Mouse (Mus musculus): ENCODE measurements around the gene Gm12258. TPM values are rescaled to one million over a fixed set of nuclear protein-coding genes. Genes with fewer than 3 reads are reported as not detected.

Gene Gm12258
- total and polyA plus RNA-seq, 3 experiments: 1.4 to 3.1 (median 1.6) TPM

GRCm38 (mm10) chr11:58867954-58868330 lies 21.0 kb downstream of the Gm12258 start:
- DNase-seq (ENCODE audit: extremely low read depth): no peak
- no peak for TF ChIP-seq ELF1 (IDR thresholded peaks at IDR 0.05; ENCODE audit: low read depth, low read length)
- TF ChIP-seq TBP (conservative IDR thresholded peaks at IDR 0.05; ENCODE audit: low read depth, low read length): no peak
- peak overlapping the region; percentile 46 for H3K9ac ChIP-seq (ENCODE audit: insufficient read depth, low read depth)

GRCm38 (mm10) chr11:58870961-58871360 lies 24.0 kb downstream of the Gm12258 start:
- Histone ChIP-seq H3K9me3 (replicated peaks; ENCODE audit: low read length) (no peaks in the 10 kb centered on the region), H3K9ac (ENCODE audit: insufficient read depth, low read depth) (no peak overlapping the region), H3K4me1 (ENCODE audit: control insufficient read depth in 1 of 2, insufficient read depth in 2 of 2) (peaks cover 6 to 15% of the 10 kb centered on the region in 2 experiments), H3K79me2 (replicated peaks; ENCODE audit: control insufficient read depth, extremely low read depth, insufficient read depth, poor library complexity, severe bottlenecking) (no peaks in the 10 kb centered on the region), H3K4me2 (ENCODE audit: insufficient read depth, low read depth, poor library complexity, severe bottlenecking) (no peak overlapping the region), H3K27ac (ENCODE audit: insufficient read depth, low read depth) (no peak overlapping the region), H3K27me3 (replicated peaks) (no peaks in the 10 kb centered on the region), H3K4me3 (replicated peaks in 1 of 3; ENCODE audit: low read depth in 2 of 3, low read length in 2 of 3, poor library complexity in 1 of 3) (no peak overlapping the region), H3K36me3 (replicated peaks in 1 of 2; ENCODE audit: control insufficient read depth in 1 of 2, insufficient read depth in 1 of 2, low read length in 1 of 2) (peaks cover 20 to 46% of the 10 kb centered on the region in 2 experiments)
- in situ Hi-C loops (cut with MboI; ENCODE audit: low pct_ligation_motif_present, low pct_unique_long_range_greater_than_20kb, low sequenced_read_pairs) (no loop called here), dilution Hi-C loops (cut with MboI; ENCODE audit: extremely low pct_ligation_motif_present, extremely low pct_unique_long_range_greater_than_20kb, low sequenced_read_pairs) (no loop called here)
- TF ChIP-seq PAX5 (IDR thresholded peaks at IDR 0.05; ENCODE audit: low read length): no peak
- no peak for TF ChIP-seq MXI1 (IDR thresholded peaks at IDR 0.05; ENCODE audit: low read depth, low read length)
- no peak for TF ChIP-seq TBP (conservative IDR thresholded peaks at IDR 0.05; ENCODE audit: low read depth, low read length)
- no peak for DNase-seq (ENCODE audit: extremely low read depth)

More at GRCm38 (mm10) chr11:58867954-58868330, 21.0 kb downstream of the Gm12258 start:
- in situ Hi-C loops (cut with MboI; ENCODE audit: low pct_ligation_motif_present, low pct_unique_long_range_greater_than_20kb, low sequenced_read_pairs) (no loop called here), dilution Hi-C loops (cut with MboI; ENCODE audit: extremely low pct_ligation_motif_present, extremely low pct_unique_long_range_greater_than_20kb, low sequenced_read_pairs) (no loop called here)
- H3K4me1 ChIP-seq (ENCODE audit: control insufficient read depth in 1 of 2, insufficient read depth in 2 of 2): peaks cover 4 to 15% of the 10 kb centered on the region in 2 experiments
- no peaks in the 10 kb centered on the region for H3K27me3 ChIP-seq (replicated peaks)
- H3K9me3 ChIP-seq (replicated peaks; ENCODE audit: low read length): no peaks in the 10 kb centered on the region
- no peaks in the 10 kb centered on the region for H3K79me2 ChIP-seq (replicated peaks; ENCODE audit: control insufficient read depth, extremely low read depth, insufficient read depth, poor library complexity, severe bottlenecking)
- no peak overlapping the region for H3K27ac ChIP-seq (ENCODE audit: insufficient read depth, low read depth)
- peak overlapping the region; percentile 64 to 83 (median 78) for H3K4me3 ChIP-seq (replicated peaks in 1 of 3; ENCODE audit: low read depth in 2 of 3, low read length in 2 of 3, poor library complexity in 1 of 3)
- peak overlapping the region; percentile 58 for H3K4me2 ChIP-seq (ENCODE audit: insufficient read depth, low read depth, poor library complexity, severe bottlenecking)
- H3K36me3 ChIP-seq (replicated peaks in 1 of 2; ENCODE audit: control insufficient read depth in 1 of 2, insufficient read depth in 1 of 2, low read length in 1 of 2): peaks cover 14 to 34% of the 10 kb centered on the region in 2 experiments

- Histone ChIP-seq H3K27ac (ENCODE audit: insufficient read depth, low read depth) (no peak overlapping the region), H3K4me3 (replicated peaks in 1 of 3; ENCODE audit: low read depth in 2 of 3, low read length in 2 of 3, poor library complexity in 1 of 3) (no peak overlapping the region), H3K9me3 (replicated peaks; ENCODE audit: low read length) (no peaks in the 10 kb centered on the region), H3K4me2 (ENCODE audit: insufficient read depth, low read depth, poor library complexity, severe bottlenecking) (no peak overlapping the region), H3K27me3 (replicated peaks) (no peaks in the 10 kb centered on the region), H3K79me2 (replicated peaks; ENCODE audit: control insufficient read depth, extremely low read depth, insufficient read depth, poor library complexity, severe bottlenecking) (no peaks in the 10 kb centered on the region), H3K4me1 (ENCODE audit: control insufficient read depth in 1 of 2, insufficient read depth in 2 of 2) (no peaks in the 10 kb centered on the region), H3K36me3 (replicated peaks in 1 of 2; ENCODE audit: control insufficient read depth in 1 of 2, insufficient read depth in 1 of 2, low read length in 1 of 2) (peaks cover 29 to 47% of the 10 kb centered on the region in 2 experiments), H3K9ac (ENCODE audit: insufficient read depth, low read depth) (no peak overlapping the region)
- no peak for DNase-seq (ENCODE audit: extremely low read depth)
- dilution Hi-C loops (cut with MboI; ENCODE audit: extremely low pct_ligation_motif_present, extremely low pct_unique_long_range_greater_than_20kb, low sequenced_read_pairs): no loop called here
- no peak for TF ChIP-seq MAZ (IDR thresholded peaks at IDR 0.05; ENCODE audit: low read depth, low read length)
- TF ChIP-seq RCOR1 (conservative IDR thresholded peaks at IDR 0.05; ENCODE audit: low read depth, low read length): no peak
- TF ChIP-seq MXI1 (IDR thresholded peaks at IDR 0.05; ENCODE audit: low read depth, low read length): no peak
- no peak for TF ChIP-seq E2F4 (IDR thresholded peaks at IDR 0.05; ENCODE audit: insufficient replicate concordance, low read depth, low read length)
- no peak for TF ChIP-seq KAT2A (IDR thresholded peaks at IDR 0.05; ENCODE audit: insufficient replicate concordance, low read length)
- TF ChIP-seq MAX (IDR thresholded peaks at IDR 0.05; ENCODE audit: low read length): no peak
- no peak for TF ChIP-seq ZKSCAN1 (IDR thresholded peaks at IDR 0.05; ENCODE audit: borderline replicate concordance, low read depth, low read length)
- no peak for TF ChIP-seq RAD21 (IDR thresholded peaks at IDR 0.05; ENCODE audit: low read depth, low read length)
- TF ChIP-seq MYC (IDR thresholded peaks at IDR 0.05; ENCODE audit: low read depth, low read length): no peak
- no peak for TF ChIP-seq NRF1 (IDR thresholded peaks at IDR 0.05; ENCODE audit: low read depth, low read length)
- in situ Hi-C loops (cut with MboI; ENCODE audit: low pct_ligation_motif_present, low pct_unique_long_range_greater_than_20kb, low sequenced_read_pairs): no loop called here
Observed at GRCm38 (mm10) chr11:58883756-58884155, 36.8 kb downstream of the Gm12258 start.

Data from CH12.LX (cell line).